Mouse (Mus musculus) hindbrain, embryonic 12.5 days (tissue): Measurements from ENCODE around the gene Mdm2. TPM values are rescaled to one million over a fixed set of nuclear protein-coding genes. Genes with fewer than 3 reads are reported as not detected.

Experiments
- ATAC-seq: fragments of 200-750 bp; cut with Nextera tagmentation; 2 replicates; pipeline ENCODE4 v1.8.0; 2017; ENCODE audit warnings: moderate TSS enrichment; ENCODE audit not compliant: low FRiP score
- H3K27ac ChIP-seq: fragments of 300-500 bp; sonication (generic); 2 replicates; pipeline ENCODE4 v1.5.1; 2016; ENCODE audit warnings: mild to moderate bottlenecking
- H3K27me3 ChIP-seq: fragments of 300-500 bp; sonication (generic); 2 replicates; pipeline ENCODE4 v1.6.1; 2016; ENCODE audit warnings: mild to moderate bottlenecking
- H3K36me3 ChIP-seq: fragments of 300-500 bp; sonication (generic); 2 replicates; pipeline ENCODE4 v1.6.1; 2016; ENCODE audit warnings: mild to moderate bottlenecking
- H3K4me1 ChIP-seq: fragments of 300-500 bp; sonication (generic); 2 replicates; pipeline ENCODE4 v1.6.1; 2016
- H3K4me2 ChIP-seq: fragments of 300-500 bp; sonication (generic); replicated peaks from 2 replicates; pipeline ENCODE4 v1.6.1; 2016; ENCODE audit warnings: mild to moderate bottlenecking
- H3K4me3 ChIP-seq: fragments of 300-500 bp; sonication (generic); 2 replicates; pipeline ENCODE4 v1.5.1; 2016; ENCODE audit warnings: mild to moderate bottlenecking
- H3K9ac ChIP-seq: fragments of 300-500 bp; sonication (generic); 2 replicates; pipeline ENCODE4 v1.6.1; 2016; ENCODE audit warnings: mild to moderate bottlenecking, moderate library complexity
- H3K9me3 ChIP-seq: fragments of 300-500 bp; sonication (generic); replicated peaks from 2 replicates; pipeline ENCODE4 v1.6.1; 2016; ENCODE audit warnings: mild to moderate bottlenecking
- WGBS: fragments of 180-500 bp; shearing (Covaris S2); methylation state at CpG from one replicate; pipeline ENCODE4 v1.1.7; 2016; 5-methylcytosine and 5-hydroxymethylcytosine counted together
- polyA plus RNA-seq: library from polyadenylated mRNA; unstranded; fragments of >200 nt; fragmentation: Nextera tagmentation; extraction: Ambion mirVana; gene quantifications from 2 replicates; pipeline ENCODE4 v1.2.1, GENCODE M21; 2016

Mdm2 gene
- polyA plus RNA-seq, 1 experiment from 2014 or later = 69.2 TPM

DNA sequence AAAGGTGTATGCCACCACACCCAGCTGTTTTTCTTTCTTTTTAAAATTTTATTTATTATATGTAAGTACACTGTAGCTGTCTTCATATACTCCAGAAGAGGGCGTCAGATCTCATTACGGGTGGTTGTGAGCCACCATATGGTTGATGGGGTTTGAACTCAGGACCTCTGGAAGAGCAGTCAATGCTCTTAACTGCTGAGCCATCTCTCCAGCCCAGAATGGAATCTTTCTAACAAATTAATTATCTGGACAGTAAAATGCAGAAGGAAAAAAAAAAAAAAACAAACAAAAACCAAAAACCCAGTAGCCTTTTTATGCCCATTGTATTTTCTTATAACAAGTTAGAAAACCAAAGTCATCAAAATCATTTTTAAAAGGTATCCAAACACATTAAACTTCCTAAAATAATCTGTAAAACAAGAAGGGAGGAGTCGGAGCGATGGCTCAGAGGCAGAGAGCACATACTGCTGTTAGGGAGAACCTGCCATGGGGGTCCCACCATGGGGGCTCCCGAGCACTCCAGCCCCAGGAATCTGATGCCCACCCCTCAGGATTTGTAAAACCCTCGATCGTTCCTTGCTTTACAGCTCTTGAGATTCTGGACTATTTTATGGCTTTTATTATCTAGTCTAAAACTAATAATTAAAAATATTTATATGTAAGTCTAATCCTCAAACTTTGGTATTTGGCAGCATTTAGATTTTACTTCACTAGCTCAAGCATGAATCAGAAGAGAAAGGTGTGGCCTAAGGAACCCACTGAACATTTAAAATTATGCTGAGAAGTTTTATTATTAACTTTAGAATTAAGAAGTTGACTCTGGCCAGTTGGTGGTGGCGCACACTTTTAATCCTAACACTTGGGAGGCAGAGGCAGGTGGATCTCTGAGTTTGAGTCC, 43.4 kb upstream of the Mdm2 start:
- H3K9ac ChIP-seq = no peak overlapping the region
- no peaks in the 10 kb centered on the region for H3K4me1 ChIP-seq
- peaks cover 73% of the 10 kb centered on the region for H3K36me3 ChIP-seq
- ATAC-seq = no peak
- no peak overlapping the region for H3K4me3 ChIP-seq
- no peak overlapping the region for H3K4me2 ChIP-seq
- WGBS = 95% methylated on average over 8 of the region's 8 CpGs
- no peak overlapping the region for H3K27ac ChIP-seq
- no peaks in the 10 kb centered on the region for H3K27me3 ChIP-seq
- no peaks in the 10 kb centered on the region for H3K9me3 ChIP-seq

GRCm38 (mm10) chr10:117752851-117753647, 42.5 kb upstream of the Mdm2 start:
- Histone ChIP-seq H3K4me3 (no peak overlapping the region), H3K4me1 (no peaks in the 10 kb centered on the region), H3K27ac (no peak overlapping the region), H3K4me2 (no peak overlapping the region), H3K9ac (no peak overlapping the region), H3K9me3 (no peaks in the 10 kb centered on the region), H3K27me3 (no peaks in the 10 kb centered on the region), H3K36me3 (peaks cover 68% of the 10 kb centered on the region)
- 97% methylated on average over 5 of the region's 5 CpGs for WGBS
- no peak for ATAC-seq

GRCm38 (mm10) chr10:117752304-117752821, 41.8 kb upstream of the Mdm2 start:
- Histone ChIP-seq H3K9me3 (no peaks in the 10 kb centered on the region), H3K4me1 (no peaks in the 10 kb centered on the region), H3K27ac (no peak overlapping the region), H3K9ac (no peak overlapping the region), H3K27me3 (no peaks in the 10 kb centered on the region), H3K4me3 (no peak overlapping the region), H3K4me2 (no peak overlapping the region), H3K36me3 (peaks cover 61% of the 10 kb centered on the region)
- 95% methylated on average over 7 of the region's 7 CpGs for WGBS
- no peak for ATAC-seq

DNA sequence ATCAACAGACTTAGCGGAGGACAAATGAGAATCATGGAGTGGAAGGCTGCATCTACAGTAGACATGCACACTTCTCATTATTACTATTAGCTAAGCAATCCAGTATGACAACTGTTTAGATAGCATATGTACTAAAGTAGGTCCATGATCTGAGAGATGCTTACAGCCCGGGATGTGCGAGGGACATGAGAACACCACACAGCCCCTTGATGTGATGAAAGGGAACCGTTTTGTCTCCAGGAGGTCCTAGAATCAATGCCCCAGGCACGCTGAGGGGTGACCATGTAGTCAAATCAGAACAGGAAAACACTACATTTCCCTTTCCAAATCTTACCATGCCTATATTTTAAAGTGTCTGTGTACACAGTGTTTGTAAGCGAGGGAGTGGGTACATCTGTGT, 41.2 kb upstream of the Mdm2 start:
- Histone ChIP-seq H3K4me3 (no peak overlapping the region), H3K27me3 (no peaks in the 10 kb centered on the region), H3K4me2 (no peak overlapping the region), H3K9ac (no peak overlapping the region), H3K36me3 (peaks cover 55% of the 10 kb centered on the region), H3K27ac (no peak overlapping the region), H3K9me3 (no peaks in the 10 kb centered on the region), H3K4me1 (no peaks in the 10 kb centered on the region)
- WGBS = 95% methylated on average over 6 of the region's 6 CpGs
- ATAC-seq = no peak

- H3K9ac ChIP-seq = no peak overlapping the region
- no peak overlapping the region for H3K4me2 ChIP-seq
- H3K36me3 ChIP-seq = peaks cover 51% of the 10 kb centered on the region
- H3K4me1 ChIP-seq = no peaks in the 10 kb centered on the region
- H3K27me3 ChIP-seq = no peaks in the 10 kb centered on the region
- no peaks in the 10 kb centered on the region for H3K9me3 ChIP-seq
- H3K4me3 ChIP-seq = no peak overlapping the region
- 98% methylated on average over 14 of the region's 14 CpGs for WGBS
- no peak for ATAC-seq
- no peak overlapping the region for H3K27ac ChIP-seq
Observed at GRCm38 (mm10) chr10:117751282-117751610, 40.7 kb upstream of the Mdm2 start.

GRCm38 (mm10) chr10:117750529-117751281, 40.1 kb upstream of the Mdm2 start:
- Histone ChIP-seq H3K9me3 (no peaks in the 10 kb centered on the region), H3K9ac (no peak overlapping the region), H3K36me3 (peaks cover 46% of the 10 kb centered on the region), H3K4me3 (no peak overlapping the region), H3K27ac (no peak overlapping the region), H3K27me3 (no peaks in the 10 kb centered on the region), H3K4me2 (no peak overlapping the region), H3K4me1 (no peaks in the 10 kb centered on the region)
- 97% methylated on average over 5 of the region's 5 CpGs for WGBS
- ATAC-seq = no peak

DNA sequence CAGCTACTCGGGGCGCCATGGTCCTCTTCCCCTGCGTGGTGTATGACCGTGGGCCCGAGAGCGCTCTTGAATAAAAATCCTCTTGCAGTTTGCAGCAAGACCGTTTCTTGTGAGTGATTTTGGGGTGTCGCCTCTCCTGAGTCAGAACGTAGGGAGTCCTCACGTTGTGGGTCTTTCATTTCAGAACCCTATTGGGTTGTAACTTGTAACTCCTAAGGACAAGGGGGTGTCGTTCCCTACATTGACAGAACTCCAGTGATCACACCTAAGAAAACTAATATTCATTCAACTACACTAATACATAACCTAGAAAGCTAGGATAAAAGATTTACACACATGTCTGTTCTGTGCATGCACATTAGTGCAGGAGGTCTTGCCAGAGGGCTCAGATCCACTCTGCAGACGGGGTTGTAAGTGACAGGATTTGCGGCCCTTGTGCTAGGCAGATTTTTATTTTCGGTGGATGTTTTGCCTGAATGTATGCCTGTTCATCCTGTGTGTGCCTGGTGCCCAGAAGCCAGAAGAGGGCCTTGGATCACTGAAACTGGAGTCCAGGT, 39.3 kb upstream of the Mdm2 start:
- Histone ChIP-seq H3K27ac (no peak overlapping the region), H3K27me3 (no peaks in the 10 kb centered on the region), H3K4me2 (no peak overlapping the region), H3K9ac (no peak overlapping the region), H3K4me3 (no peak overlapping the region), H3K36me3 (peaks cover 37% of the 10 kb centered on the region), H3K4me1 (peaks cover 5% of the 10 kb centered on the region), H3K9me3 (no peaks in the 10 kb centered on the region)
- WGBS = 94% methylated on average over 14 of the region's 14 CpGs
- no peak for ATAC-seq

GRCm38 (mm10) chr10:117749050-117749686, 38.6 kb upstream of the Mdm2 start:
- WGBS = 96% methylated on average over 10 of the region's 10 CpGs

DNA sequence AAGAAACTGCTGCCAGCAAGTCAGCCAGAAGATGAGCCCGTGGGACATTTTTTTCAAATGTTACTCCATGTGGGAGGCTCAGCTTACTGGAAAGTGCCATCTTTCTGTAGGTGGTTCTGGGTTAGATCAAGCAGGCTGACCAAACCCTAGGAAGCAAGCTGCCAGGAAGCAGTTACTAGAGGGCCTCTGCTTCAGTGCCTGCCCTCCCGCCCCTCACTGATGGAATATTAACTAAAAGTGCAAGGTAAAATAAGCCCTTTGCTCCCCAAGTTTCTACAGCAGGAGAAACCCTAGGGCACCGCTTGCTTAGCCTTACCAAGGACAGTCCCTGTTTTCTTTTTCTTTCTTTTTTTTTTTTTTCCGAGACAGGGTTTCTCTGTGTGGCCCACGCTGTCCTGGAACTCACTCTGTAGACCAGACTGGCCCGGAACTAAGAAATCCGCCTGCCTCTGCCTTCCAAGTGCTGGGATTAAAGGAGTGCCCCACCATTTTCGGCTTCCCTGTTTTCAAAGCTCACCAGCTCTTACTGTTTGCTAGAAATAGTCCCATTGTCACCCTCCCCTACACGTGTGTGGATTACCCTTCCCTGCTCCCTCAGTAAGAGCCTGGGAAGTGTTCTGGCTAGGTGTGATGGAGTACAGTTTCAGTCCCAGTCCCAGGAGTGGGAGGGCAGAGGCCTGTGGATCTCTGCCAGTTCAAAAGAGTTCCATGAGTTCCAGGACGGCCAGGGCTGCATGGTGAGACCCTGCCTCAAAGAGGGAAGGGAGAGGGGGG, 37.9 kb upstream of the Mdm2 start:
- Histone ChIP-seq H3K9ac (no peak overlapping the region), H3K36me3 (peaks cover 32% of the 10 kb centered on the region), H3K4me3 (no peak overlapping the region), H3K4me1 (peaks cover 19% of the 10 kb centered on the region), H3K27me3 (no peaks in the 10 kb centered on the region), H3K9me3 (no peaks in the 10 kb centered on the region), H3K27ac (no peak overlapping the region), H3K4me2 (no peak overlapping the region)
- no peak for ATAC-seq
- 80% methylated on average over 8 of the region's 10 CpGs for WGBS

More at GRCm38 (mm10) chr10:117749050-117749686, 38.6 kb upstream of the Mdm2 start:
- Histone ChIP-seq H3K9ac (no peak overlapping the region), H3K9me3 (no peaks in the 10 kb centered on the region), H3K36me3 (peaks cover 32% of the 10 kb centered on the region), H3K27me3 (no peaks in the 10 kb centered on the region), H3K4me3 (no peak overlapping the region), H3K4me2 (no peak overlapping the region), H3K4me1 (peaks cover 12% of the 10 kb centered on the region), H3K27ac (no peak overlapping the region)
- ATAC-seq = no peak

DNA sequence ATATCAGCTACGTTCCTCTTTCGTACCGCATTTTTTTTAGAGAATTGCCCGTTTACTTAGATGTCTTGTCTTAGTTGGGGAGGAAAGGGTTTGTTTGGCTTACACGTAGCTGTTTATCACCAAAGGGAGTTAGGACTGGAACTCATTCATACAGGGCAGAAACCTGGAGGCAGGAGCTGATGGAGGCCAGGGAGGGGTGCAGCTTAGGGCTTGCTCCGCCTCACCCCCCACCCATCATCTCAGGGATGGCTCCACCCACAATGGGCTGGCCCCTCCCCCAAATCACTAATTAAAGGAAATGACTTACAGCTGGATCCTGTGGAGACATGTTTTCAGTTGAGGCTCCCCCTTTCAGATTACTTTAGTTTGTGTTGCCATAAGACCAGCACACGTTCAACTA, 37.2 kb upstream of the Mdm2 start:
- H3K27ac ChIP-seq = no peak overlapping the region
- ATAC-seq = no peak
- no peaks in the 10 kb centered on the region for H3K27me3 ChIP-seq
- no peaks in the 10 kb centered on the region for H3K9me3 ChIP-seq
- H3K4me3 ChIP-seq = no peak overlapping the region
- no peak overlapping the region for H3K9ac ChIP-seq
- H3K4me2 ChIP-seq = no peak overlapping the region
- peaks cover 32% of the 10 kb centered on the region for H3K36me3 ChIP-seq
- WGBS = 93% methylated on average over 7 of the region's 7 CpGs
- peaks cover 19% of the 10 kb centered on the region for H3K4me1 ChIP-seq

DNA sequence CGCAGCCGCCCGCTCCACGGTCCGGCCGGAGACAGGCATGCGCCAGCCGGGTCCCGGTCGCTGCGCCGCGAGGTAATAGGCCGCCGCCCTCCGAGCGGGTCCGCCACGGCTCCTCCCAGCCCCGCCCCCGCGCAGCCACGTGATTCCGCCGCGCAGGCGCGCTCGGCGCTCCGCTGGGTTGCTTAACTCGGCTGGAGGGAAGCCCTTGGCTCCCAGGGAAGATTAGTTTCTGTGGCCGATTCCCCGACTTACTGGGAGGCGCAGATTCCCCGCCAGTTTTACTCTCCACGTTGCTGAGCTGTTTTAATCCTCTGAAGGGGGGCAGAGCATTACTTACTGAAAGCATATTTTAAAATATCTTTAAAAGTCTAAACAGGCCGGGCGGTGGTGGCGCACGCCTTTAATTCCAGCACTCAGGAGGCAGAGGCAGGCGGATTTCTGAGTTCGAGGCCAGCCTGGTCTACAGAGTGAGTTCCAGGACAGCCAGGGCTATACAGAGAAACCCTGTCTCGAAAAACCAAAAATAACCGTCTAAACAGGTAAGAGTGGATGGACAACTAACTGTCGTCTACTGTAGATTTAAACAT, 35.8 kb upstream of the Mdm2 start, which contains the start of gene Slc35e3:
Slc35e3 (minus strand) TSS at position 69 of the 587 bp plus-strand sequence.
- peak; percentile 98 for ATAC-seq
- Histone ChIP-seq H3K9me3 (no peaks in the 10 kb centered on the region), H3K36me3 (peaks cover 26% of the 10 kb centered on the region), H3K4me1 (peaks cover 23% of the 10 kb centered on the region), H3K27ac (peak within 1 kb of the TSS; percentile 57), H3K4me3 (peak within 1 kb of the TSS; percentile 47), H3K4me2 (peak within 1 kb of the TSS; percentile 62), H3K27me3 (no peaks in the 10 kb centered on the region), H3K9ac (peak within 1 kb of the TSS; percentile 72)
- 15% methylated on average over 41 of the region's 46 CpGs for WGBS
